Mouse (Mus musculus): ENCODE data around the gene Klk1b3. TPM values are rescaled to one million over a fixed set of nuclear protein-coding genes. Genes with fewer than 3 reads are reported as not detected.

Klk1b3 gene
- polyA plus RNA-seq, 1 experiment from 2014 or later, result not detected

Other genes with a start within 250 kb of the Klk1b3 start
- not detected in 2 replicates for gene Klk1b8, start 247.5 kb upstream of the Klk1b3 start, polyA plus RNA-seq (2016; fragmentation: Nextera tagmentation; extraction: Ambion mirVana)
- gene Klk1b1, start 231.4 kb upstream of the Klk1b3 start, polyA plus RNA-seq (2016; fragmentation: Nextera tagmentation; extraction: Ambion mirVana), result not detected in 2 replicates
- not detected in 2 replicates for gene Klk1b9, start 222.1 kb upstream of the Klk1b3 start, polyA plus RNA-seq (2016; fragmentation: Nextera tagmentation; extraction: Ambion mirVana)
- gene Klk1b11, start 202.3 kb upstream of the Klk1b3 start, polyA plus RNA-seq (2016; fragmentation: Nextera tagmentation; extraction: Ambion mirVana), result not detected in 2 replicates
- gene Klk1b26, start 186.0 kb upstream of the Klk1b3 start, polyA plus RNA-seq (2016; fragmentation: Nextera tagmentation; extraction: Ambion mirVana), result not detected in 2 replicates
- not detected in 2 replicates for gene Klk1b27, start 145.9 kb upstream of the Klk1b3 start, polyA plus RNA-seq (2016; fragmentation: Nextera tagmentation; extraction: Ambion mirVana)
- gene Klk1b21, start 95.9 kb upstream of the Klk1b3 start, polyA plus RNA-seq (2016; fragmentation: Nextera tagmentation; extraction: Ambion mirVana), result not detected in 2 replicates
- not detected in 2 replicates for gene Klk1b22, start 85.5 kb upstream of the Klk1b3 start, polyA plus RNA-seq (2016; fragmentation: Nextera tagmentation; extraction: Ambion mirVana)
- gene Klk1b16, start 61.4 kb upstream of the Klk1b3 start, polyA plus RNA-seq (2016; fragmentation: Nextera tagmentation; extraction: Ambion mirVana), result not detected in 2 replicates
- gene Klk1b24, start 10.0 kb upstream of the Klk1b3 start, polyA plus RNA-seq (2016; fragmentation: Nextera tagmentation; extraction: Ambion mirVana), result not detected in 2 replicates
- gene Klk1b4, start 9.2 kb downstream of the Klk1b3 start, polyA plus RNA-seq (2016; fragmentation: Nextera tagmentation; extraction: Ambion mirVana), result not detected in 2 replicates
- not detected in 2 replicates for gene Klk1b5, start 17.8 kb downstream of the Klk1b3 start, polyA plus RNA-seq (2016; fragmentation: Nextera tagmentation; extraction: Ambion mirVana)
- not detected in 2 replicates for gene Klk1, start 27.2 kb downstream of the Klk1b3 start, polyA plus RNA-seq (2016; fragmentation: Nextera tagmentation; extraction: Ambion mirVana)
- gene Gm36864, start 38.0 kb downstream of the Klk1b3 start, polyA plus RNA-seq (2016; fragmentation: Nextera tagmentation; extraction: Ambion mirVana), result 0.14 TPM in 1 of 2 replicates, not detected in the other
- gene 1700028J19Rik, start 48.5 kb downstream of the Klk1b3 start, polyA plus RNA-seq (2016; fragmentation: Nextera tagmentation; extraction: Ambion mirVana), result 0.76 and 0.87 TPM in 2 replicates
- 209 and 214 TPM in 2 replicates for gene 2410002F23Rik, start 48.5 kb downstream of the Klk1b3 start, polyA plus RNA-seq (2016; fragmentation: Nextera tagmentation; extraction: Ambion mirVana)
- gene Acp4, start 59.2 kb downstream of the Klk1b3 start, polyA plus RNA-seq (2016; fragmentation: Nextera tagmentation; extraction: Ambion mirVana), result 0.28 TPM in 1 of 2 replicates, not detected in the other
- gene Gm15517, start 63.3 kb downstream of the Klk1b3 start, polyA plus RNA-seq (2016; fragmentation: Nextera tagmentation; extraction: Ambion mirVana), result not detected in 2 replicates
- gene Clec11a, start 108.7 kb downstream of the Klk1b3 start, polyA plus RNA-seq (2016; fragmentation: Nextera tagmentation; extraction: Ambion mirVana), result 2.0 and 2.2 TPM in 2 replicates
- 1.2 and 1.3 TPM in 2 replicates for gene Shank1, start 112.1 kb downstream of the Klk1b3 start, polyA plus RNA-seq (2016; fragmentation: Nextera tagmentation; extraction: Ambion mirVana)
- gene Syt3, start 185.9 kb downstream of the Klk1b3 start, polyA plus RNA-seq (2016; fragmentation: Nextera tagmentation; extraction: Ambion mirVana), result 3.0 and 3.3 TPM in 2 replicates
- 0.56 and 0.64 TPM in 2 replicates for gene 1700008O03Rik, start 187.6 kb downstream of the Klk1b3 start, polyA plus RNA-seq (2016; fragmentation: Nextera tagmentation; extraction: Ambion mirVana)
- 0.86 and 0.98 TPM in 2 replicates for gene Lrrc4b, start 230.8 kb downstream of the Klk1b3 start, polyA plus RNA-seq (2016; fragmentation: Nextera tagmentation; extraction: Ambion mirVana)